Mouse (Mus musculus) liver, embryonic 13.5 days (tissue): Measurements from ENCODE around the gene Lpcat4. TPM values are rescaled to one million over a fixed set of nuclear protein-coding genes. Genes with fewer than 3 reads are reported as not detected.
"Not testable (repeated sequence)": the region's sequence is repeated elsewhere in the genome, so short reads cannot be mapped to it uniquely, and the experiment has no call there.

Experiments used
- ATAC-seq: fragments of 200-750 bp; cut with Nextera tagmentation; 2 replicates; pipeline ENCODE4 v1.8.0; 2017; ENCODE audit warnings: low read depth, mild to moderate bottlenecking, moderate number of reproducible peaks, moderate library complexity
- DNase-seq: peaks from one replicate; pipeline ENCODE4 v3.0.0; 2022
- H3K27ac ChIP-seq: fragments of 300-500 bp; sonication (generic); 2 replicates; pipeline ENCODE4 v1.5.1; 2015; ENCODE audit warnings: moderate library complexity, mild to moderate bottlenecking, inconsistent platforms
- H3K27me3 ChIP-seq: fragments of 300-500 bp; sonication (generic); 2 replicates; pipeline ENCODE4 v1.6.1; 2015; ENCODE audit warnings: mild to moderate bottlenecking, inconsistent platforms
- H3K36me3 ChIP-seq: fragments of 300-500 bp; sonication (generic); 2 replicates; pipeline ENCODE4 v1.6.1; 2015; ENCODE audit warnings: mild to moderate bottlenecking, inconsistent platforms
- H3K4me1 ChIP-seq: fragments of 300-500 bp; sonication (generic); replicated peaks from 2 replicates; pipeline ENCODE4 v1.6.1; 2015; ENCODE audit warnings: inconsistent platforms
- H3K4me2 ChIP-seq: fragments of 300-500 bp; sonication (generic); 2 replicates; pipeline ENCODE4 v1.6.1; 2015; ENCODE audit warnings: inconsistent platforms, mild to moderate bottlenecking, moderate library complexity
- H3K4me3 ChIP-seq: fragments of 300-500 bp; sonication (generic); replicated peaks from 2 replicates; pipeline ENCODE4 v1.5.1; 2015; ENCODE audit warnings: mild to moderate bottlenecking, inconsistent platforms
- H3K9ac ChIP-seq: fragments of 300-500 bp; sonication (generic); 2 replicates; pipeline ENCODE4 v1.6.1; 2015; ENCODE audit warnings: mild to moderate bottlenecking, inconsistent platforms
- H3K9me3 ChIP-seq: fragments of 300-500 bp; sonication (generic); replicated peaks from 2 replicates; pipeline ENCODE4 v1.6.1; 2016; ENCODE audit warnings: inconsistent platforms
- WGBS: fragments of 180-500 bp; shearing (Covaris S2); methylation state at CpG from one replicate; pipeline ENCODE4 v1.1.7; 2015; ENCODE audit not compliant: insufficient replicate concordance; 5-methylcytosine and 5-hydroxymethylcytosine counted together
- polyA plus RNA-seq: library from polyadenylated mRNA; unstranded; fragments of >200 nt; fragmentation: Nextera tagmentation; extraction: Ambion mirVana; gene quantifications from 2 replicates; pipeline ENCODE4 v1.2.1, GENCODE M21; 2015

The Lpcat4 gene
- polyA plus RNA-seq, 1 experiment from 2014 or later = 2.8 TPM

DNA sequence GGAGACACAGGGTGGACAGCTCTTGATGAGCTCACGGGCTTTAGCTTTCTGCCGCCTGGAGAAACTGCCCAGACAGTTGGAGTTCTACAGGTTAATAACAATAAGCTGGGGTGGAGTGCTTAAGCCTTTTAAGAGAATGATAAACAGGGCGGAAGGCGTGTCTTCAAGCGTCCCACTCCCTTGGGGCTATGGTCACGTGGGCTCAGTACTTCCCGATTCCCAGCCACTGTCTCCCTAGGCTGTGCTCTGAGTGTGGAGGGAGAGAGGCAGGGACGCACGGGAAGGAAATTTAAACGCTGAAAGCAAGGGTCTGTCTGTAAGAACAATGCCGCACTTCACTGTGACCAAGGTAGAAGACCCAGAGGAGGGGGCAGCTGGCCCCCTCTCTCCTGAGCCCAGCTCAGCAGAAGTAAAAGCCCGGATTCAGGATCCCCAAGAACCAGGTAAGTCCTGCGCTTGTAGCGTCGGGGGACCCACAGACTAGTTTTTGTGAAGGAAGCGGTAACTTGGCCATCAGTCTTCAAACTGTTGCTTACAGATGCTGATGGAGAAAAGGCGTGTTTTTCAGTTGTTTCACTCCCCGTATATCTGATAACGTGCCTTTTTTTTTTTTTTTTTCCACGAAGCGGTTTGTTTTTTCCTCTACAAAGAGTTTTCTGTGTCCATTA lies 45.2 kb downstream of the Lpcat4 start:
- peak overlapping the region; percentile 78 for H3K9ac ChIP-seq
- H3K4me2 ChIP-seq = peak overlapping the region; percentile 93
- WGBS = 3% methylated on average over 21 of the region's 21 CpGs
- no peaks in the 10 kb centered on the region for H3K36me3 ChIP-seq
- DNase-seq (peak; percentile 58), ATAC-seq (peak; percentile 97)
- no peaks in the 10 kb centered on the region for H3K9me3 ChIP-seq
- H3K27me3 ChIP-seq = no peaks in the 10 kb centered on the region
- peak overlapping the region; percentile 70 for H3K4me3 ChIP-seq
- H3K27ac ChIP-seq = peak overlapping the region; percentile 76
- peaks cover 29% of the 10 kb centered on the region for H3K4me1 ChIP-seq

DNA sequence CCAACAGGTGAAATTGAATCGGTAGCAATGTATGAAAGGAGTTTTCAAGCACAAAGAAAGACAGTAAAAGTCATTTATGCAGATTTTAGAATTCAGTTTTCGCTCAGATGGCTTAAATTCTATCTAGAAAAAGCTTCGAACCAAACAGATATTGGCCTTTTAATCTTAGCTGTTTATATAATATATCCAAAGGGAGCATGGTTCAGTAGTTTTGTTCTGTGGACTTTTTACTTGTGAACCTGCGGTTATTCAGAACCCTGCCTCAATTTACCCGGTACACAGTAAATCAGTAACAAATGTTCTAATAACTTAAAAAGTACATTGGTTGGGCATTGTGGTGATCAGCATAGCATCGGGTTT lies 45.7 kb downstream of the Lpcat4 start:
- Histone ChIP-seq H3K4me3 (peak overlapping the region; percentile 70), H3K4me2 (peak overlapping the region; percentile 93), H3K27ac (peak overlapping the region; percentile 76; the same call in 1 of the 2 replicates), H3K4me1 (peaks cover 29% of the 10 kb centered on the region), H3K9me3 (no peaks in the 10 kb centered on the region), H3K36me3 (no peaks in the 10 kb centered on the region), H3K27me3 (no peaks in the 10 kb centered on the region), H3K9ac (peak overlapping the region; percentile 78; the same call in 1 of the 2 replicates)
- WGBS = 50% methylated on average over 6 of the region's 6 CpGs
- DNase-seq = no peak
- no peak for ATAC-seq

DNA sequence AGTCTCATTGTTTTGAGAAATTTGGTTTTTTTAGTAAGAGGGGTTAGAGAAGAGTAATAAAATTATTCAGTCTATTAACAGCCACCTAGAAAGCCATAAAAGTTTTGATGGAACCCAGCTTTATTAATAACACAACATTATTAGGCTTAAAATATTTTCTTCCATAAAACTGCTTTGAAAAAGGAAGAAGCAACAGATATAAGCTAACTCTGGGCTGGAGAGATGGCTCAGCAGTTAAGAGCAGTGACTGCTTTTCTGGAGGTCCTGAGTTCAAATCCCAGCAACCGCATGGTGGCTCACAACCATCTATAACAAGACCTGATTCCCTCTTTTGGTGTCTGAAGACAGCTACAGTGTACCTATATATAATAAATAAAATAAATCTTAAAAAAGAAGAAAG lies 46.8 kb downstream of the Lpcat4 start:
- H3K4me2 ChIP-seq, ATAC-seq, H3K9ac ChIP-seq, H3K27ac ChIP-seq, H3K9me3 ChIP-seq, H3K36me3 ChIP-seq, H3K27me3 ChIP-seq, DNase-seq, H3K4me3 ChIP-seq: not testable (repeated sequence)
- WGBS = 93% methylated on average over 1 of the region's 1 CpGs
- H3K4me1 ChIP-seq = peaks cover 29% of the 10 kb centered on the region

- Histone ChIP-seq H3K9me3 (no peaks in the 10 kb centered on the region), H3K27ac (no peak overlapping the region), H3K27me3 (no peaks in the 10 kb centered on the region), H3K4me1 (peaks cover 32% of the 10 kb centered on the region), H3K4me3 (no peak overlapping the region), H3K9ac (no peak overlapping the region), H3K4me2 (no peak overlapping the region), H3K36me3 (no peaks in the 10 kb centered on the region)
- no peak for DNase-seq
- 66% methylated on average over 4 of the region's 4 CpGs for WGBS
- ATAC-seq = no peak
Measured at GRCm38 (mm10) chr2:112287059-112287458, 47.8 kb downstream of the Lpcat4 start.

DNA sequence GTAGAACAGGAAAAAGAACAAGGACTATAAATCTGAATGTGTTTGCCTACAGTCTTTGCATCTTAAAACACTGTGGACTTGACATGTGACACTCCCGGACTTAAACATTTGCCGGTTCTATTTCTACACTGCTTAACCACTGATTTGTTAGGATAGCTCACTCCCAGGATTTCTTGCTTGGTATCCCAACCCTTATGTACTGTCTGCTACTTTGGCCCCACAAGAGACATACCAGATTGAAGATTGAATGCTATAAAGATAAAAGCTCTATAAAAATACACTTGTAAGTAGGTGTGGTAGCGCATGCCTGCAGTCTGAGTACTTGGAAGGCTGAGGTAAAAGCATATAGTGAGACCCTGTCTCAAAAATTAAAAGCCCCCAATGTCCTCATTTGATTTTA lies 50.2 kb downstream of the Lpcat4 start:
- Histone ChIP-seq H3K4me1 (peaks cover 20% of the 10 kb centered on the region), H3K36me3 (no peaks in the 10 kb centered on the region), H3K27ac (no peak overlapping the region), H3K4me3 (no peak overlapping the region), H3K27me3 (no peaks in the 10 kb centered on the region), H3K9ac (no peak overlapping the region), H3K4me2 (no peak overlapping the region), H3K9me3 (no peaks in the 10 kb centered on the region)
- DNase-seq = no peak
- no peak for ATAC-seq
- 94% methylated on average over 3 of the region's 3 CpGs for WGBS

GRCm38 (mm10) chr2:112292823-112293222 lies 53.6 kb downstream of the Lpcat4 start:
- no peak for DNase-seq
- Histone ChIP-seq H3K9ac (no peak overlapping the region), H3K9me3 (no peaks in the 10 kb centered on the region), H3K4me2 (no peak overlapping the region), H3K4me3 (no peak overlapping the region), H3K27me3 (no peaks in the 10 kb centered on the region), H3K36me3 (peaks cover 6% of the 10 kb centered on the region; the same call in 1 of the 2 replicates), H3K27ac (no peak overlapping the region), H3K4me1 (0 out of 2 replicates have a peak, but pooled peaks cover 9% of the 10 kb centered on the region)
- WGBS = 71% methylated on average over 2 of the region's 2 CpGs
- ATAC-seq = no peak

- H3K27me3 ChIP-seq = no peaks in the 10 kb centered on the region
- 0 out of 2 replicates have a peak, but pooled peaks cover 9% of the 10 kb centered on the region for H3K4me1 ChIP-seq
- no peaks in the 10 kb centered on the region for H3K9me3 ChIP-seq
- no peak for ATAC-seq
- H3K36me3 ChIP-seq = peaks cover 6% of the 10 kb centered on the region; the same call in 1 of the 2 replicates
- no peak for DNase-seq
- H3K9ac ChIP-seq = no peak overlapping the region
- H3K4me2 ChIP-seq = no peak overlapping the region
- WGBS = 77% methylated on average over 3 of the region's 3 CpGs
- H3K4me3 ChIP-seq = no peak overlapping the region
- H3K27ac ChIP-seq = no peak overlapping the region
Measured at GRCm38 (mm10) chr2:112296211-112296610, 56.9 kb downstream of the Lpcat4 start.

Other genes starting within 250 kb of the Lpcat4 start
- gene Olfr1309, start 249.2 kb upstream of the Lpcat4 start, polyA plus RNA-seq = not detected in 2 replicates
- not detected in 2 replicates for gene Olfr1310, start 226.8 kb upstream of the Lpcat4 start, polyA plus RNA-seq
- gene Olfr1311, start 215.1 kb upstream of the Lpcat4 start, polyA plus RNA-seq = not detected in 2 replicates
- gene Olfr1312, start 189.2 kb upstream of the Lpcat4 start, polyA plus RNA-seq = not detected in 2 replicates
- not detected in 2 replicates for gene Olfr1313, start 161.6 kb upstream of the Lpcat4 start, polyA plus RNA-seq
- not detected in 2 replicates for gene Olfr1314, start 142.7 kb upstream of the Lpcat4 start, polyA plus RNA-seq
- gene Olfr1315-ps1, start 124.0 kb upstream of the Lpcat4 start, polyA plus RNA-seq = not detected in 2 replicates
- not detected in 2 replicates for gene Olfr1316, start 104.5 kb upstream of the Lpcat4 start, polyA plus RNA-seq
- not detected in 2 replicates for gene Olfr1317, start 99.1 kb upstream of the Lpcat4 start, polyA plus RNA-seq
- not detected in 2 replicates for gene Olfr1318, start 85.3 kb upstream of the Lpcat4 start, polyA plus RNA-seq
- gene Nutm1, start 19.8 kb downstream of the Lpcat4 start, polyA plus RNA-seq = not detected in 2 replicates
- gene Nop10, start 22.5 kb downstream of the Lpcat4 start, polyA plus RNA-seq = 199 and 208 TPM in 2 replicates
- gene Slc12a6, start 26.4 kb downstream of the Lpcat4 start, polyA plus RNA-seq = 3.6 and 3.9 TPM in 2 replicates
- not detected in 2 replicates for gene Gm21985, start 26.8 kb downstream of the Lpcat4 start, polyA plus RNA-seq
- 48.0 and 50.9 TPM in 2 replicates for gene Emc4, start 128.6 kb downstream of the Lpcat4 start, polyA plus RNA-seq
- gene Katnbl1, start 139.7 kb downstream of the Lpcat4 start, polyA plus RNA-seq = 21.8 and 29.3 TPM in 2 replicates
- gene Emc7, start 215.5 kb downstream of the Lpcat4 start, polyA plus RNA-seq = 16.0 and 16.7 TPM in 2 replicates
- not detected in 2 replicates for gene Chrm5, start 241.3 kb downstream of the Lpcat4 start, polyA plus RNA-seq